Mouse (Mus musculus) MEL (cell line): ENCODE results near the gene Plk3. TPM values are rescaled to one million over a fixed set of nuclear protein-coding genes. Genes with fewer than 3 reads are reported as not detected.

ENCODE experiments used
- DNase-seq: peaks from one replicate; pipeline ENCODE4 v3.0.0; 2011; ENCODE audit warnings: low read depth, low spot score
- H3K27ac ChIP-seq: 2 replicates; pipeline ENCODE4 v1.5.1; 2012; ENCODE audit warnings: low read depth, mild to moderate bottlenecking, control low read depth, low read length, moderate library complexity; ENCODE audit not compliant: control insufficient read depth
- H3K27me3 ChIP-seq, 2 experiments: fragments of 150-350 bp in 1 of 2; sonication (generic) in 1 of 2; 2 replicates each; pipeline ENCODE4 v1.6.1; 2012; ENCODE audit warnings: low read length in 2 of 2, mild to moderate bottlenecking in 2 of 2, improper control_type of control experiment in 1 of 2, moderate library complexity in 1 of 2; ENCODE audit not compliant: insufficient read depth in 2 of 2, control insufficient read depth in 1 of 2
- H3K36me3 ChIP-seq, 2 experiments: 2 replicates each; pipeline ENCODE4 v1.6.1; 2012 to 2014; ENCODE audit warnings: low read length in 2 of 2, improper control_type of control experiment in 1 of 2, inconsistent platforms in 1 of 2, mild to moderate bottlenecking in 1 of 2; ENCODE audit not compliant: insufficient read depth in 2 of 2, control insufficient read depth in 1 of 2
- H3K4me1 ChIP-seq, 2 experiments: fragments of 150-350 bp in 1 of 2; sonication (generic) in 1 of 2; 2 replicates each; pipeline ENCODE4 v1.6.1; 2012; ENCODE audit warnings: low read length in 2 of 2, improper control_type of control experiment in 1 of 2, mild to moderate bottlenecking in 1 of 2; ENCODE audit not compliant: insufficient read depth in 2 of 2, control insufficient read depth in 1 of 2
- H3K4me3 ChIP-seq, 2 experiments: fragments of 150-350 bp in 1 of 2; sonication (generic) in 1 of 2; 2 replicates each; pipeline ENCODE4 v1.5.1; 2012; ENCODE audit warnings: low read depth in 2 of 2, low read length in 2 of 2, mild to moderate bottlenecking in 2 of 2, moderate library complexity in 2 of 2, control low read depth in 1 of 2, improper control_type of control experiment in 1 of 2; ENCODE audit not compliant: control insufficient read depth in 1 of 2, insufficient read depth in 1 of 2
- H3K79me2 ChIP-seq: 2 replicates; pipeline ENCODE4 v1.6.1; 2012; ENCODE audit warnings: mild to moderate bottlenecking, low read length, moderate library complexity; ENCODE audit not compliant: control insufficient read depth, poor library complexity, insufficient read depth
- H3K9ac ChIP-seq: 2 replicates; pipeline ENCODE4 v1.6.1; 2012; ENCODE audit warnings: low read depth, mild to moderate bottlenecking, control low read depth, low read length, moderate library complexity; ENCODE audit not compliant: control insufficient read depth, poor library complexity, severe bottlenecking
- H3K9me3 ChIP-seq: fragments of 150-350 bp; sonication (generic); replicated peaks from 2 replicates; pipeline ENCODE4 v1.6.1; 2012; ENCODE audit warnings: mild to moderate bottlenecking, low read length, improper control_type of control experiment, moderate library complexity; ENCODE audit not compliant: insufficient read depth
- BHLHE40 ChIP-seq: IDR thresholded peaks from 2 replicates; pipeline ENCODE4 v1.6.1; 2012; ENCODE audit warnings: low read depth, mild to moderate bottlenecking, inconsistent platforms, low read length, improper control_type of control experiment, borderline replicate concordance
- CHD1 ChIP-seq: IDR thresholded peaks from 2 replicates; pipeline ENCODE4 v1.6.1; 2012; ENCODE audit warnings: low read depth, mild to moderate bottlenecking, inconsistent platforms, low read length, improper control_type of control experiment
- CHD2 ChIP-seq: IDR thresholded peaks from 2 replicates; pipeline ENCODE4 v1.6.1; 2011; ENCODE audit warnings: low read length, improper control_type of control experiment
- ELF1 ChIP-seq: IDR thresholded peaks from 2 replicates; pipeline ENCODE4 v1.6.1; 2014; ENCODE audit warnings: low read depth, mild to moderate bottlenecking, inconsistent platforms, low read length, improper control_type of control experiment, moderate library complexity
- GATA1 ChIP-seq: IDR thresholded peaks from 2 replicates; pipeline ENCODE4 v1.6.1; 2011; ENCODE audit warnings: low read depth, low read length, improper control_type of control experiment
- HCFC1 ChIP-seq: IDR thresholded peaks from 2 replicates; pipeline ENCODE4 v1.6.1; 2012; ENCODE audit warnings: low read depth, mild to moderate bottlenecking, inconsistent platforms, low read length, improper control_type of control experiment, moderate library complexity
- JUND ChIP-seq: IDR thresholded peaks from 2 replicates; pipeline ENCODE4 v1.6.1; 2011; ENCODE audit warnings: low read depth, mild to moderate bottlenecking, improper control_type of control experiment, low read length
- KAT2A ChIP-seq: conservative IDR thresholded peaks from 2 replicates; pipeline ENCODE4 v1.6.1; 2012; ENCODE audit warnings: low read depth, low read length, improper control_type of control experiment, inconsistent platforms
- MAX ChIP-seq: IDR thresholded peaks from 2 replicates; pipeline ENCODE4 v1.6.1; 2011; ENCODE audit warnings: low read length, improper control_type of control experiment
- MEF2A ChIP-seq: IDR thresholded peaks from 2 replicates; pipeline ENCODE4 v1.6.1; 2014; ENCODE audit warnings: low read depth, mild to moderate bottlenecking, inconsistent platforms, low read length, improper control_type of control experiment; ENCODE audit not compliant: poor library complexity, insufficient replicate concordance, severe bottlenecking; ENCODE audit errors: extremely low read depth
- MXI1 ChIP-seq: IDR thresholded peaks from 2 replicates; pipeline ENCODE4 v1.6.1; 2011; ENCODE audit warnings: mild to moderate bottlenecking, low read depth, low read length, improper control_type of control experiment
- MYC ChIP-seq: IDR thresholded peaks from 2 replicates; pipeline ENCODE4 v1.6.1; 2011; ENCODE audit warnings: low read depth, mild to moderate bottlenecking, low read length, improper control_type of control experiment, moderate library complexity
- POLR2AphosphoS2 ChIP-seq: IDR thresholded peaks from 2 replicates; pipeline ENCODE4 v1.6.1; 2011; ENCODE audit warnings: low read length, improper control_type of control experiment
- POLR2AphosphoS5 ChIP-seq: IDR thresholded peaks from 2 replicates; pipeline ENCODE4 v1.6.1; 2012; ENCODE audit warnings: low read depth, borderline replicate concordance, mild to moderate bottlenecking, inconsistent platforms, low read length, moderate library complexity, mixed read lengths
- RAD21 ChIP-seq: IDR thresholded peaks from 2 replicates; pipeline ENCODE4 v1.6.1; 2011; ENCODE audit warnings: mild to moderate bottlenecking, low read depth, low read length, improper control_type of control experiment
- RCOR1 ChIP-seq: IDR thresholded peaks from 2 replicates; pipeline ENCODE4 v1.6.1; 2012; ENCODE audit warnings: low read depth, mild to moderate bottlenecking, inconsistent platforms, low read length, improper control_type of control experiment
- SIN3A ChIP-seq: IDR thresholded peaks from 2 replicates; pipeline ENCODE4 v1.6.1; 2012; ENCODE audit warnings: low read length, improper control_type of control experiment, inconsistent platforms
- USF1 ChIP-seq: IDR thresholded peaks from 2 replicates; pipeline ENCODE4 v1.6.1; 2014; ENCODE audit warnings: low read depth, mild to moderate bottlenecking, inconsistent platforms, low read length, improper control_type of control experiment, moderate library complexity
- USF2 ChIP-seq, 2 experiments: IDR thresholded peaks; 2 replicates each; pipeline ENCODE4 v1.6.1; 2011 to 2012; ENCODE audit warnings: improper control_type of control experiment in 2 of 2, low read length in 2 of 2, borderline replicate concordance in 1 of 2, inconsistent platforms in 1 of 2, low read depth in 1 of 2, mild to moderate bottlenecking in 1 of 2; ENCODE audit not compliant: insufficient read depth in 1 of 2
- ZKSCAN1 ChIP-seq: IDR thresholded peaks from 2 replicates; pipeline ENCODE4 v1.6.1; 2012; ENCODE audit warnings: low read depth, mild to moderate bottlenecking, inconsistent platforms, low read length, improper control_type of control experiment, moderate library complexity
- ZMIZ1 ChIP-seq: IDR thresholded peaks from 2 replicates; pipeline ENCODE4 v1.6.1; 2012; ENCODE audit warnings: low read depth, mild to moderate bottlenecking, inconsistent platforms, low read length, improper control_type of control experiment, moderate library complexity
- ZNF384 ChIP-seq: IDR thresholded peaks from 2 replicates; pipeline ENCODE4 v1.6.1; 2012; ENCODE audit warnings: low read depth, mild to moderate bottlenecking, inconsistent platforms, low read length, improper control_type of control experiment
- polyA plus RNA-seq, 2 experiments: library from polyadenylated mRNA; stranded (reverse) in 1 of 2; unstranded in 1 of 2; fragments of >175 nt in 1 of 2; fragments of >200 nt in 1 of 2; gene quantifications; 2 replicates each; pipeline versions ENCODE4 v1.2.1 to v1.2.4; 2012; ENCODE audit warnings: low replicate concordance in 2 of 2, low read depth in 1 of 2; ENCODE audit not compliant: insufficient read length in 2 of 2, insufficient read depth in 1 of 2, missing spikeins in 1 of 2
- total RNA-seq: library from RNA; depleted of rRNA; stranded (reverse); fragments of 300-350 nt; gene quantifications from 2 replicates; pipeline ENCODE4 v1.2.3, GENCODE M21; 2012

Plk3 gene
- total and polyA plus RNA-seq, 3 experiments = 5.3 to 13.8 TPM; not detected in 1

DNA sequence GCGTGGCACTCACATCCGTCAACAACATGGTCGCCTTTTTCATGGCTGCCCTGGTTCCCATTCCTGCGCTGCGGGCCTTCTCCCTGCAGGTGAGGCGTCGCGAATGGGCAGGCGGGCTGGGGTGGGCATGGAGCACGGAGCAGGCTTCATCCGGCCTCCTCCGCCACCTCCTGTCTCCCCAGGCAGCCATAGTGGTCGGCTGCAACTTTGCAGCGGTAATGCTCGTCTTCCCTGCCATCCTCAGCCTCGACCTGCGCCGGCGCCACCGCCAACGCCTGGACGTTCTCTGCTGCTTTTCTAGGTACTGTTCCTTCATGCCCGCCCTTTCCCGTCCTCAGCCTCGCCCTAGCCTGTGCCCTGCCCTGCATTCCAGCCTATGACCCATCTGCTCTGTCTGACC is 24.4 kb downstream of the Plk3 start:
- no peaks in the 10 kb centered on the region for H3K36me3 ChIP-seq
- H3K27ac ChIP-seq = no peak overlapping the region
- no peaks in the 10 kb centered on the region for H3K9me3 ChIP-seq
- H3K4me3 ChIP-seq = no peak overlapping the region
- H3K27me3 ChIP-seq = no peaks in the 10 kb centered on the region
- no peak for DNase-seq
- H3K79me2 ChIP-seq = no peaks in the 10 kb centered on the region
- no peak overlapping the region for H3K9ac ChIP-seq
- H3K4me1 ChIP-seq = no peaks in the 10 kb centered on the region
- no peak for TF ChIP-seq MAX
- no peak for TF ChIP-seq MEF2A
- no peak for TF ChIP-seq RAD21
- TF ChIP-seq CHD1 = no peak
- no peak for TF ChIP-seq CHD2
- TF ChIP-seq USF2 (IDR thresholded peaks at IDR 0.05; ENCODE audit: borderline replicate concordance in 1 of 2, insufficient read depth in 1 of 2, low read depth in 1 of 2, low read length in 2 of 2) = no peak
- TF ChIP-seq JUND = no peak
- TF ChIP-seq BHLHE40 = no peak
- TF ChIP-seq MXI1 = no peak
- TF ChIP-seq ZMIZ1 = no peak
- no peak for TF ChIP-seq HCFC1
- no peak for TF ChIP-seq ELF1
- TF ChIP-seq RCOR1 = no peak
- TF ChIP-seq POLR2AphosphoS5 = no peak
- no peak for TF ChIP-seq MYC
- no peak for TF ChIP-seq GATA1
- TF ChIP-seq, all 39 proteins: peak for 0

DNA sequence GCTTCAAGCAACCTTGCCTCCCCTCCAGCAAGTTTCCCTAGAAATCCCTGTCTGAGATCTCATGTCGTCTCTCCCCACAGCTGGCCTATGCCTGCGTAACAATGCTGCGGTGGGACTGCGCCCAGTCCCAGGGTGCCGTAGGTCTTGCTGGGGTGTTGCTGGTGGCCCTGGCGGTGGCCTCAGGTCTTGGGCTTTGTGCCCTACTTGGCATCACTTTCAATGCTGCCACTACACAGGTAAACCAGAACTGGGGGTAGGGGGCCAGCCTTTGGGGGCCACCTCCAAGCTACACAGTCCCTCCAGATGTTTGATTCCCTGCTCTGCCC is 25.3 kb downstream of the Plk3 start:
- no peaks in the 10 kb centered on the region for H3K79me2 ChIP-seq
- H3K27me3 ChIP-seq = no peaks in the 10 kb centered on the region
- H3K36me3 ChIP-seq = no peaks in the 10 kb centered on the region
- H3K9ac ChIP-seq = no peak overlapping the region
- no peaks in the 10 kb centered on the region for H3K9me3 ChIP-seq
- H3K4me3 ChIP-seq = no peak overlapping the region
- no peak for TF ChIP-seq SIN3A
- TF ChIP-seq ZNF384 = no peak
- no peak for TF ChIP-seq POLR2AphosphoS2
- no peak for TF ChIP-seq GATA1
- TF ChIP-seq ZKSCAN1 = no peak
- no peak for TF ChIP-seq USF1
- no peak for TF ChIP-seq KAT2A
- no peak for TF ChIP-seq JUND
- no peaks in the 10 kb centered on the region for H3K4me1 ChIP-seq
- no peak overlapping the region for H3K27ac ChIP-seq
- DNase-seq = no peak
